Mouse (Mus musculus): ENCODE results near the gene Fnbp1. TPM values are rescaled to one million over a fixed set of nuclear protein-coding genes. Genes with fewer than 3 reads are reported as not detected.
A peak's percentile ranks its signal among the peaks of the same experiment; 100 is the strongest.

The Fnbp1 gene
- total RNA-seq, 1 experiment from 2014 or later = 67.2 TPM

GRCm38 (mm10) chr2:31023940-31024339 is 117.9 kb downstream of the Fnbp1 start:
- no peak for ATAC-seq (replicated peaks; ENCODE audit: insufficient number of reproducible peaks, low FRiP score, low TSS enrichment, poor library complexity, severe bottlenecking)

GRCm38 (mm10) chr2:31020202-31020601 is 121.6 kb downstream of the Fnbp1 start:
- ATAC-seq (replicated peaks; ENCODE audit: insufficient number of reproducible peaks, low FRiP score, low TSS enrichment, poor library complexity, severe bottlenecking) = no peak

- no peak for ATAC-seq (replicated peaks; ENCODE audit: insufficient number of reproducible peaks, low FRiP score, low TSS enrichment, poor library complexity, severe bottlenecking)
Observed at GRCm38 (mm10) chr2:31019011-31019410, 122.8 kb downstream of the Fnbp1 start.

- ATAC-seq (replicated peaks; ENCODE audit: insufficient number of reproducible peaks, low FRiP score, low TSS enrichment, poor library complexity, severe bottlenecking) = no peak
Observed at GRCm38 (mm10) chr2:31018519-31018918, 123.3 kb downstream of the Fnbp1 start.

GRCm38 (mm10) chr2:31017625-31018317 is 124.0 kb downstream of the Fnbp1 start:
- no peak for ATAC-seq (replicated peaks; ENCODE audit: insufficient number of reproducible peaks, low FRiP score, low TSS enrichment, poor library complexity, severe bottlenecking)

- ATAC-seq (replicated peaks; ENCODE audit: insufficient number of reproducible peaks, low FRiP score, low TSS enrichment, poor library complexity, severe bottlenecking) = no peak
Observed at GRCm38 (mm10) chr2:31013371-31014120, 128.3 kb downstream of the Fnbp1 start.

GRCm38 (mm10) chr2:31007208-31007607 is 134.6 kb downstream of the Fnbp1 start:
- ATAC-seq (replicated peaks; ENCODE audit: insufficient number of reproducible peaks, low FRiP score, low TSS enrichment, poor library complexity, severe bottlenecking) = no peak

- no peak for ATAC-seq (replicated peaks; ENCODE audit: insufficient number of reproducible peaks, low FRiP score, low TSS enrichment, poor library complexity, severe bottlenecking)
Observed at GRCm38 (mm10) chr2:31006434-31006833, 135.4 kb downstream of the Fnbp1 start.

GRCm38 (mm10) chr2:31005453-31005852 is 136.4 kb downstream of the Fnbp1 start:
- no peak for ATAC-seq (replicated peaks; ENCODE audit: insufficient number of reproducible peaks, low FRiP score, low TSS enrichment, poor library complexity, severe bottlenecking)

GRCm38 (mm10) chr2:31002857-31003256 is 139.0 kb downstream of the Fnbp1 start:
- ATAC-seq (replicated peaks; ENCODE audit: insufficient number of reproducible peaks, low FRiP score, low TSS enrichment, poor library complexity, severe bottlenecking) = no peak

GRCm38 (mm10) chr2:30998443-30999260 is 143.2 kb downstream of the Fnbp1 start:
- ATAC-seq (replicated peaks; ENCODE audit: insufficient number of reproducible peaks, low FRiP score, low TSS enrichment, poor library complexity, severe bottlenecking) = no peak

- no peak for ATAC-seq (replicated peaks; ENCODE audit: insufficient number of reproducible peaks, low FRiP score, low TSS enrichment, poor library complexity, severe bottlenecking)
Observed at GRCm38 (mm10) chr2:30995432-30995996, 146.3 kb downstream of the Fnbp1 start.

- ATAC-seq (replicated peaks; ENCODE audit: insufficient number of reproducible peaks, low FRiP score, low TSS enrichment, poor library complexity, severe bottlenecking) = no peak
Observed at GRCm38 (mm10) chr2:30994853-30995252, 147.0 kb downstream of the Fnbp1 start.

GRCm38 (mm10) chr2:30990221-30990620 is 151.6 kb downstream of the Fnbp1 start:
- ATAC-seq (replicated peaks; ENCODE audit: insufficient number of reproducible peaks, low FRiP score, low TSS enrichment, poor library complexity, severe bottlenecking) = no peak

GRCm38 (mm10) chr2:30985111-30986020 is 156.4 kb downstream of the Fnbp1 start:
- ATAC-seq (replicated peaks; ENCODE audit: insufficient number of reproducible peaks, low FRiP score, low TSS enrichment, poor library complexity, severe bottlenecking) = no peak

GRCm38 (mm10) chr2:30983024-30983423 is 158.8 kb downstream of the Fnbp1 start:
- no peak for ATAC-seq (replicated peaks; ENCODE audit: insufficient number of reproducible peaks, low FRiP score, low TSS enrichment, poor library complexity, severe bottlenecking)

- ATAC-seq (replicated peaks; ENCODE audit: insufficient number of reproducible peaks, low FRiP score, low TSS enrichment, poor library complexity, severe bottlenecking) = peak; percentile 92
Observed at GRCm38 (mm10) chr2:30981790-30982513, 159.9 kb downstream of the Fnbp1 start, which contains the start of the genes BC005624 and Usp20. Gene BC005624 (minus strand): TSS chr2:30982201. Gene Usp20 (plus strand): TSS chr2:30982279.

Measured in monocyte, adult 5-6 weeks (primary cell).